23 mouse cellular contexts compared by ENCODE assay signal in genomic region chr6:58962691-58963090, GRCm38 (mm10). TPM values are rescaled to one million over a fixed set of nuclear protein-coding genes. Genes with fewer than 3 reads are reported as not detected.
"Had no signal": no experiment of that assay in that cellular context is flagged by ENCODE, and none has a peak within 500 bp of the region (broad histone marks: within the 10 kb centered on the region; RNA-seq: fewer than 3 reads in every experiment).

No protein-coding gene starts in this region.

- DNase-seq: kidney, postnatal 14 days; kidney, postnatal 4 days; liver; lung, adult 18-20 months; lung, postnatal 10 days; lung, postnatal 36 days; retina, postnatal 1 day; right cerebral cortex, postnatal 25 days; spleen, adult 18-20 months; thymus, postnatal 25 days had no signal

- H3K4me1 ChIP-seq: liver, embryonic 12.5 days; liver, embryonic 15.5 days; megakaryocyte, embryonic 14.5 days; stomach, embryonic 15.5 days had no signal

- H3K36me3 ChIP-seq: limb, embryonic 10.5 days; limb, embryonic 13.5 days; liver, embryonic 12.5 days; liver, embryonic 15.5 days; lung, embryonic 15.5 days; midbrain, embryonic 10.5 days; midbrain, embryonic 13.5 days; neural tube, embryonic 13.5 days; stomach, embryonic 15.5 days had no signal

- H3K9me3 ChIP-seq: limb, embryonic 10.5 days; limb, embryonic 13.5 days; liver, embryonic 12.5 days; liver, embryonic 15.5 days; lung, embryonic 15.5 days; megakaryocyte, embryonic 14.5 days; midbrain, embryonic 10.5 days; midbrain, embryonic 13.5 days; neural tube, embryonic 13.5 days; stomach, embryonic 15.5 days had no signal

- H3K27ac ChIP-seq: limb, embryonic 10.5 days; limb, embryonic 13.5 days; liver, embryonic 12.5 days; liver, embryonic 15.5 days; lung, embryonic 15.5 days; midbrain, embryonic 10.5 days; midbrain, embryonic 13.5 days; neural tube, embryonic 13.5 days; stomach, embryonic 15.5 days had no signal

- H3K4me3 ChIP-seq: limb, embryonic 10.5 days; limb, embryonic 13.5 days; liver, embryonic 12.5 days; liver, embryonic 15.5 days; lung, embryonic 15.5 days; megakaryocyte, embryonic 14.5 days; midbrain, embryonic 10.5 days; midbrain, embryonic 13.5 days; myocyte; neural tube, embryonic 13.5 days; stomach, embryonic 15.5 days had no signal

- H3K27me3 ChIP-seq: limb, embryonic 13.5 days; liver, embryonic 12.5 days; liver, embryonic 15.5 days; lung, embryonic 15.5 days; megakaryocyte, embryonic 14.5 days; midbrain, embryonic 13.5 days; neural tube, embryonic 13.5 days; stomach, embryonic 15.5 days had no signal

RNA-seq across cellular contexts. Expression of gene Nap1l5, which starts 55.8 kb away (rescaled TPM):
- total RNA-seq: monocyte, adult 5-6 weeks; neutrophil, adult 5-6 weeks had no signal
